Mouse (Mus musculus) liver, postnatal 0 days (tissue): ENCODE measurements around the gene Nav3. TPM values are rescaled to one million over a fixed set of nuclear protein-coding genes. Genes with fewer than 3 reads are reported as not detected.

Experiments used
- ATAC-seq: fragments of 200-750 bp; cut with Nextera tagmentation; 2 replicates; pipeline ENCODE4 v1.8.0; 2017; ENCODE audit warnings: mild to moderate bottlenecking, moderate library complexity
- DNase-seq: peaks from one replicate; pipeline ENCODE4 v3.0.0-alpha.2; 2016
- H3K27ac ChIP-seq: fragments of 300-500 bp; sonication (generic); 2 replicates; pipeline ENCODE4 v1.5.1; 2014; ENCODE audit warnings: antibody characterized with exemption, moderate library complexity, mild to moderate bottlenecking, low read depth
- H3K27me3 ChIP-seq: fragments of 300-500 bp; sonication (generic); 2 replicates; pipeline ENCODE4 v1.6.1; 2014; ENCODE audit warnings: low read length, control low read depth, mixed read lengths; ENCODE audit not compliant: insufficient read depth
- H3K36me3 ChIP-seq: fragments of 300-500 bp; sonication (generic); replicated peaks from 2 replicates; pipeline ENCODE4 v1.6.1; 2014; ENCODE audit warnings: mild to moderate bottlenecking, control low read depth, low read length, moderate library complexity, mixed read lengths; ENCODE audit not compliant: insufficient read depth
- H3K4me1 ChIP-seq: fragments of 300-500 bp; sonication (generic); 2 replicates; pipeline ENCODE4 v1.6.1; 2014; ENCODE audit warnings: antibody characterized with exemption, mild to moderate bottlenecking, control low read depth; ENCODE audit not compliant: insufficient read depth
- H3K4me2 ChIP-seq: fragments of 300-500 bp; sonication (generic); 2 replicates; pipeline ENCODE4 v1.6.1; 2014; ENCODE audit warnings: low read depth, mild to moderate bottlenecking, low read length, moderate library complexity, mixed read lengths
- H3K4me3 ChIP-seq: fragments of 300-500 bp; sonication (generic); 2 replicates; pipeline ENCODE4 v1.5.1; 2014; ENCODE audit warnings: low read depth, low read length
- H3K9ac ChIP-seq: fragments of 300-500 bp; sonication (generic); replicated peaks from 2 replicates; pipeline ENCODE4 v1.6.1; 2014; ENCODE audit warnings: mild to moderate bottlenecking, moderate library complexity
- H3K9me3 ChIP-seq: fragments of 300-500 bp; sonication (generic); 2 replicates; pipeline ENCODE4 v1.6.1; 2016; ENCODE audit warnings: mild to moderate bottlenecking, control low read depth, low read length, mixed read lengths
- CTCF ChIP-seq: sonication (generic); IDR thresholded peaks from 2 replicates; pipeline ENCODE4 v1.5.1; 2016; ENCODE audit warnings: antibody characterized with exemption, low read depth
- EP300 ChIP-seq: IDR thresholded peaks from 2 replicates; pipeline ENCODE4 v1.6.1; 2016; ENCODE audit warnings: antibody characterized with exemption, low read depth, mild to moderate bottlenecking
- WGBS: fragments of 180-500 bp; shearing (Covaris S2); extraction: QIAGEN DNeasy Blood & Tissue Kit; methylation state at CpG from one replicate; pipeline ENCODE4 v1.1.7; 2014; ENCODE audit not compliant: insufficient replicate concordance; 5-methylcytosine and 5-hydroxymethylcytosine counted together
- polyA plus RNA-seq: library from polyadenylated mRNA; unstranded; fragments of >200 nt; fragmentation: Nextera tagmentation; extraction: Ambion mirVana; gene quantifications from 2 replicates; pipeline ENCODE4 v1.2.1, GENCODE M21; 2015

The Nav3 gene
- polyA plus RNA-seq, 1 experiment from 2014 or later = 0.04 TPM

DNA sequence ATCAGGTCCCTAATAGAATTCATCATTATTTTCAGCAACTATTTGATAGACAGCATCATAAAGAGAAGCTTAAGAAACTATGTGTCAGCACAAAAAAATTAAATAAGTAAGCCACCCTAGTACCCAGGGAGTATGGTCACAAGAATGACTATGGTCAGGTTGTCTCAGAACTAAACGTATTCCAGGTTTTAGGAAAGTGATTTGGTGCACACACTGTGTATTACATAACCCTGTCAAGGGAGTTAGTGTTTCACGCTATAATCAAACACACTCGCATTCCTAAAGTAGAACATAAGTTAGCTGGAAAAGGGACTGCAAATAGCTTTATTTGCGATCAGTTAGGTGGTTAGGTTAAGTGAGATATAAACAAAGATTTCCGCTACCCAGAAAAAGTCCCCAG, 126.0 kb downstream of the Nav3 start:
- Histone ChIP-seq H3K9ac (no peak overlapping the region), H3K4me3 (no peak overlapping the region), H3K4me1 (no peaks in the 10 kb centered on the region), H3K27ac (no peak overlapping the region), H3K9me3 (no peaks in the 10 kb centered on the region), H3K27me3 (no peaks in the 10 kb centered on the region), H3K36me3 (no peaks in the 10 kb centered on the region), H3K4me2 (no peak overlapping the region)
- TF ChIP-seq CTCF (no peak), EP300 (no peak)
- ATAC-seq (no peak), DNase-seq (no peak)
- WGBS = 76% methylated on average over 5 of the region's 5 CpGs

DNA sequence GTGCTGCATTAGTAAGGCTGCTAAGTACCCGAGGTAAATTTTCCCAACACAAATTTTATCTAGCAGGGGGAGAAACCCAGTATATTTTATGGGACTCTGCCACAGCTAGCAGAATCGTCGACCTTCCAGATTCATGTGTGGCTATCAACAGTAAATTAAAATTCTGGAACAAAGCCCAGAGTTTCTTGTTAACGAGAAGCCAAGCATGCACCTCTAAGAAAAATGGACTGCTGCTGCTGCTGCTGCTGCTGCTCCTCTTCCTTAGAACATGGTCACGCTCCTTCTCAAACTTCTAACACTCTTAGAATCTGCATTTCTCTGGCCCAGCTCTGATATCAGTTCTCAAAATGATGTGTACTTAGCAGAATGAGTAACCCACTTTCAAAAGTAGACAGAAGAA, 126.4 kb downstream of the Nav3 start:
- TF ChIP-seq CTCF (no peak), EP300 (no peak)
- ATAC-seq (no peak), DNase-seq (no peak)
- Histone ChIP-seq H3K9ac (no peak overlapping the region), H3K36me3 (no peaks in the 10 kb centered on the region), H3K4me1 (no peaks in the 10 kb centered on the region), H3K4me2 (no peak overlapping the region), H3K9me3 (no peaks in the 10 kb centered on the region), H3K4me3 (no peak overlapping the region), H3K27me3 (no peaks in the 10 kb centered on the region), H3K27ac (no peak overlapping the region)
- 62% methylated on average over 5 of the region's 5 CpGs for WGBS

DNA sequence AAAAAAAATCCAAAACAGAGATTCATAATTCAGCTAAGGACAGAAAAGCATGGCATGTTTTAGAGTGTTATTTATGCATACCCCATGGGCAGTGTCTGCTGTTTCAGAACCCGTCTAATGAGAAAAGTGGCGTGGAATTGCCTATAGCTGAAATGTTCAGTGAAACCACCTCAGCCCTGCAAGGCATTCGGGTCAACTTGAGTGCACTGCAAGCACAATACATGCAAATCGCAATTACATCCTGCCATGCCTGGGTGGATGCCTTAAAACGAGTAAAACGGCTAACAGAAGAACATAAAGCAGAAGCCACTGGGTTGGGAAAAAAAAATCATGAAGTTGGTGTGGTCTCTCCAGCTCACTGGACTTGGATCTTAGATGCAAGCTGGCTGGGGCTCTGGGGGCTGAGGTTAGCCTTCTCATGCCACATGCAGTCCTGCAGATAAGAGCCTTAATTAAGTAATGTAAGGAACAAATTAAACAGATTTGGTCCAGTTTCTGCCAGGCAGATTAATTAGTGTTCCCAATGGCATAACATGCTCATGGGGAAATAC, 133.8 kb downstream of the Nav3 start:
- TF ChIP-seq EP300 = no peak
- no peak for TF ChIP-seq CTCF
- WGBS = 70% methylated on average over 6 of the region's 6 CpGs
- H3K9ac ChIP-seq = no peak overlapping the region
- no peak overlapping the region for H3K4me3 ChIP-seq
- ATAC-seq (no peak), DNase-seq (no peak)
- no peaks in the 10 kb centered on the region for H3K36me3 ChIP-seq
- H3K27ac ChIP-seq = no peak overlapping the region
- no peaks in the 10 kb centered on the region for H3K9me3 ChIP-seq
- no peaks in the 10 kb centered on the region for H3K27me3 ChIP-seq
- H3K4me1 ChIP-seq = no peaks in the 10 kb centered on the region
- no peak overlapping the region for H3K4me2 ChIP-seq

DNA sequence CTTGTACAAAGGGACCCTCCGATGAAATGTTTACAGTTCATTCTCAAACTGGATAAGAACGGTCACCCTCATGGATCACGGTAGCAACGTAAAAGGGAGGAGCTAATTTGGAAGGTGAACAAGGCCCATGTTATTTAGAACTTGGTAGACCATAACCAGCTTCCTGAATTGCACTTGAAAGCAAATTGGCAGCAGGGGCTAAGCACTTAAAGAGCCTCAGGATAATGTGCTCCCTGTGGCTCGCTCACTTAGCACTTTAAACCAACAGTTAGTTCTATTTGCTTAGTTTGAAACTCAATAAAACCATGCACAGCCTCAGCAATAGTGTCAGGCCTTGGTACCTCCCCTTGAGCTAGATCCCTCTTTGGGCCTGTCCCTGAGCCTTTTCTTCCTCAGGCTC, 138.7 kb downstream of the Nav3 start:
- H3K9me3 ChIP-seq = no peaks in the 10 kb centered on the region
- no peak overlapping the region for H3K4me3 ChIP-seq
- no peaks in the 10 kb centered on the region for H3K27me3 ChIP-seq
- DNase-seq (no peak), ATAC-seq (no peak)
- H3K9ac ChIP-seq = no peak overlapping the region
- no peak overlapping the region for H3K27ac ChIP-seq
- no peaks in the 10 kb centered on the region for H3K4me1 ChIP-seq
- TF ChIP-seq CTCF = no peak
- no peak for TF ChIP-seq EP300
- no peaks in the 10 kb centered on the region for H3K36me3 ChIP-seq
- no peak overlapping the region for H3K4me2 ChIP-seq
- whole genome bisulfite sequencing = 64% methylated on average over 5 of the region's 5 CpGs

DNA sequence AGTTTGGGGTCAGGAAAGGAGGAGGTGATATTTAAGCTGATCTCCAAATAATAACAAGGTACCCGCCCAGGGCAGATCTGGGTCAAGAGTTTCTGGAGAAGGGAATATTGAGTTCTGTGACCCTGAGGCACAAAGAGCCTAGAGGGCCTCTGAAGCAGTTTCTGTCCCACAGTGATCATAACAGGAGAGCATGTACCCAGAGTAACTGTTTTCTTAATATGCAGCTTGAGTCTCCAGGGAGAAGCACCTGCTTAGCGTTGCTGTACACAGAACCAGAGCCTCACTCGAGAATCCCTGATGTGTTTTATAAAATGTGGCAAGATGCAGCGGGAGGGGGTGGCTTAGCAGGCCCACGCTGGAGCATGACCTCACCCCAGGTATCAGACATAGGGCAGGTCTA, 141.5 kb downstream of the Nav3 start:
- WGBS = 76% methylated on average over 5 of the region's 5 CpGs

DNA sequence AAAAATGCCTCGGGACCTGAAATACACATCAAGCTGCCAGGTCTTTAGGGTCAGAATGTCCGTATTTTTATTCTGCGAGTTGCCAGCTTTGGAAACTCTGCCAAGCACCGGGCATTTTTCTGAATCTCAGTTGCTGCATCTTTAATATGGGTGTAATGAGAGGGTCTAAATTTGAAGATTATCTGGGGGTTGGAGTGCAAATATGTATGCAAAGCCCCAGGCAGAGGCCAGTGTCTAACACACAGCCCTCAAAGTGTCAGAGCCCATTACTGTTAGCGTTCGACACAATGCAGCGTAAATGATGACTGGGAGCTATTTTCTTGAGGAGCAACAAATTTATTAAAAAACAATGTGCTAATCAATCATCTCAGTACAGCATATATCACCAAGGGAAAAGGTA, 142.0 kb downstream of the Nav3 start:
- ATAC-seq = no peak
- Histone ChIP-seq H3K9ac (no peak overlapping the region), H3K4me1 (no peaks in the 10 kb centered on the region), H3K4me3 (no peak overlapping the region), H3K9me3 (no peaks in the 10 kb centered on the region), H3K27ac (no peak overlapping the region), H3K36me3 (no peaks in the 10 kb centered on the region), H3K27me3 (no peaks in the 10 kb centered on the region), H3K4me2 (no peak overlapping the region)
- no peak for DNase-seq
- TF ChIP-seq CTCF (no peak), EP300 (no peak)
- 86% methylated on average over 7 of the region's 7 CpGs for WGBS

More for the DNA sequence above, 141.5 kb downstream of the Nav3 start:
- H3K27ac ChIP-seq = no peak overlapping the region
- ATAC-seq (no peak), DNase-seq (no peak)
- no peaks in the 10 kb centered on the region for H3K9me3 ChIP-seq
- no peak overlapping the region for H3K9ac ChIP-seq
- H3K27me3 ChIP-seq = no peaks in the 10 kb centered on the region
- H3K36me3 ChIP-seq = no peaks in the 10 kb centered on the region
- no peaks in the 10 kb centered on the region for H3K4me1 ChIP-seq
- no peak overlapping the region for H3K4me2 ChIP-seq
- TF ChIP-seq EP300 (no peak), CTCF (no peak)
- no peak overlapping the region for H3K4me3 ChIP-seq

DNA sequence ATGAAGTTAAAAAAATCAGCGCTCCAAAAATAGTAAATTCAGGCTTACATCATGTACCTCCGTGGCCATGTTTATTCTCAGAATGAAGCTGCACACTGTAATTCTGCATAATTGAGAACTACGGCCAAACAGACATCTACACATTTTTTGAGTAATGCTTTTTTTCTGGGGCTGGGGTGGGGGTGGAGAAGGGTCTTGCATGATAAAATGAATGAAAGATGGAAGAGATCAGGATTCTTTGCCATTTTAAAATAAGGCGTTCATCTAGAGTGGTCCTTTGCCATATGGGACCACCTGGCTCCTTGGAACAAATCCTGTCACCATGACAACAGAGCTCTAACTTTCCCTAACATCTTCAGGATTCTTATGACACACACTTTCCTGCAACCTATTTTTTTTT, 146.5 kb downstream of the Nav3 start:
- Histone ChIP-seq H3K27me3 (no peaks in the 10 kb centered on the region), H3K4me2 (no peak overlapping the region), H3K4me3 (no peak overlapping the region), H3K9me3 (no peaks in the 10 kb centered on the region), H3K9ac (no peak overlapping the region), H3K27ac (no peak overlapping the region), H3K36me3 (no peaks in the 10 kb centered on the region), H3K4me1 (no peaks in the 10 kb centered on the region)
- ATAC-seq (no peak), DNase-seq (no peak)
- 75% methylated on average over 4 of the region's 4 CpGs for WGBS
- no peak for TF ChIP-seq CTCF
- TF ChIP-seq EP300 = no peak
